Mouse (Mus musculus) C2C12 (cell line): ENCODE results near the gene Gm26602.

Source experiments
- CTCF ChIP-seq: IDR thresholded peaks from one replicate; pipeline ENCODE4 v1.5.1; 2011; ENCODE audit not compliant: control insufficient read depth, insufficient read depth, insufficient read length
- MAX ChIP-seq: IDR thresholded peaks from one replicate; pipeline ENCODE4 v1.6.1; 2011; ENCODE audit warnings: mild to moderate bottlenecking, control low read depth
- MYOG ChIP-seq: IDR thresholded peaks from one replicate; pipeline ENCODE4 v1.6.1; 2011; ENCODE audit not compliant: control insufficient read depth, insufficient read length; ENCODE audit errors: extremely low read depth
- USF1 ChIP-seq: IDR thresholded peaks from one replicate; pipeline ENCODE4 v1.6.1; 2011; ENCODE audit warnings: low read depth, mild to moderate bottlenecking, control low read depth, moderate library complexity

GRCm38 (mm10) chr10:79879527-79879926, 31.1 kb upstream of the Gm26602 start:
- no peak for TF ChIP-seq MAX
- TF ChIP-seq CTCF: no peak
- no peak for TF ChIP-seq MYOG
- no peak for TF ChIP-seq USF1
